Mouse (Mus musculus) leukemia stem cell, adult 10-12 weeks (primary cell): Measurements from ENCODE around the gene Alg13. TPM values are rescaled to one million over a fixed set of nuclear protein-coding genes. Genes with fewer than 3 reads are reported as not detected.

Experiments
- polyA plus RNA-seq: library from polyadenylated mRNA; stranded (reverse); fragments of >175 nt; gene quantifications from 2 replicates; pipeline ENCODE4 v1.2.3, GENCODE M21; 2012; ENCODE audit warnings: low replicate concordance

Gene Alg13
- polyA plus RNA-seq, result 1.9 and 13.3 TPM in 2 replicates

GRCm38 (mm10) chrX:144317548-144318163, at the start of gene Alg13:
Gene Alg13 (plus strand): TSS chrX:144317804.

Other genes starting within 250 kb of the Alg13 start
- 0.03 TPM in 1 of 2 replicates, not detected in the other for gene A730046J19Rik, start 164.1 kb upstream of the Alg13 start, polyA plus RNA-seq
- not detected in 2 replicates for gene Trpc5os, start 138.8 kb downstream of the Alg13 start, polyA plus RNA-seq